Mouse (Mus musculus): ENCODE data around the gene Nfil3. TPM values are rescaled to one million over a fixed set of nuclear protein-coding genes. Genes with fewer than 3 reads are reported as not detected.

Gene Nfil3
- total and polyA plus RNA-seq, 3 experiments: 23.5 to 34.6 (median 30.0) TPM

- in situ Hi-C loops (cut with MboI; ENCODE audit: low pct_ligation_motif_present, low pct_unique_long_range_greater_than_20kb, low sequenced_read_pairs) (no loop called here), dilution Hi-C loops (cut with MboI; ENCODE audit: extremely low pct_ligation_motif_present, extremely low pct_unique_long_range_greater_than_20kb, low sequenced_read_pairs) (no loop called here)
- TF ChIP-seq MAZ (IDR thresholded peaks at IDR 0.05; ENCODE audit: low read depth, low read length): no peak
- no peak for TF ChIP-seq SMC3 (IDR thresholded peaks at IDR 0.05; ENCODE audit: low read depth, low read length)
- no peak for TF ChIP-seq USF1 (IDR thresholded peaks at IDR 0.05; ENCODE audit: low read depth, low read length)
- no peak for TF ChIP-seq UBTF (IDR thresholded peaks at IDR 0.05; ENCODE audit: low read depth, low read length)
- no peak for TF ChIP-seq ZC3H11A (IDR thresholded peaks at IDR 0.05; ENCODE audit: low read depth, low read length)
- TF ChIP-seq ZNF384 (IDR thresholded peaks at IDR 0.05; ENCODE audit: low read depth, low read length): no peak
- no peak for TF ChIP-seq NRF1 (IDR thresholded peaks at IDR 0.05; ENCODE audit: low read depth, low read length)
- no peak for TF ChIP-seq TBP (conservative IDR thresholded peaks at IDR 0.05; ENCODE audit: low read depth, low read length)
- TF ChIP-seq USF2 (conservative IDR thresholded peaks at IDR 0.05; ENCODE audit: low read depth, low read length): no peak
- TF ChIP-seq SIN3A (IDR thresholded peaks at IDR 0.05; ENCODE audit: low read length): no peak
- no peak for TF ChIP-seq ELF1 (IDR thresholded peaks at IDR 0.05; ENCODE audit: low read depth, low read length)
- TF ChIP-seq POLR2A (IDR thresholded peaks at IDR 0.05; ENCODE audit: low read depth, low read length): no peak
- TF ChIP-seq MXI1 (IDR thresholded peaks at IDR 0.05; ENCODE audit: low read depth, low read length): no peak
These were observed 18.0 kb downstream of the Nfil3 start for GRCm38 (mm10) chr13:52962922-52963321.

GRCm38 (mm10) chr13:52962361-52962760 is 18.5 kb downstream of the Nfil3 start:
- Histone ChIP-seq H3K9ac (ENCODE audit: insufficient read depth, low read depth) (no peak overlapping the region), H3K27ac (ENCODE audit: insufficient read depth, low read depth) (no peak overlapping the region), H3K4me3 (replicated peaks in 1 of 3; ENCODE audit: low read depth in 2 of 3, low read length in 2 of 3, poor library complexity in 1 of 3) (no peak overlapping the region), H3K27me3 (replicated peaks) (no peaks in the 10 kb centered on the region), H3K79me2 (replicated peaks; ENCODE audit: control insufficient read depth, extremely low read depth, insufficient read depth, poor library complexity, severe bottlenecking) (peaks cover 1% of the 10 kb centered on the region; the same call in 1 of the 2 replicates), H3K4me2 (ENCODE audit: insufficient read depth, low read depth, poor library complexity, severe bottlenecking) (no peak overlapping the region), H3K4me1 (ENCODE audit: control insufficient read depth in 1 of 2, insufficient read depth in 2 of 2) (peaks cover 2 to 27% of the 10 kb centered on the region in 2 experiments; a peak in 2 of 4 replicates), H3K9me3 (replicated peaks; ENCODE audit: low read length) (no peaks in the 10 kb centered on the region), H3K36me3 (replicated peaks in 1 of 2; ENCODE audit: control insufficient read depth in 1 of 2, insufficient read depth in 1 of 2, low read length in 1 of 2) (peaks cover 17 to 34% of the 10 kb centered on the region in 2 experiments)
- dilution Hi-C loops (cut with MboI; ENCODE audit: extremely low pct_ligation_motif_present, extremely low pct_unique_long_range_greater_than_20kb, low sequenced_read_pairs) (no loop called here), in situ Hi-C loops (cut with MboI; ENCODE audit: low pct_ligation_motif_present, low pct_unique_long_range_greater_than_20kb, low sequenced_read_pairs) (no loop called here)
- TF ChIP-seq ETS1 (conservative IDR thresholded peaks at IDR 0.05; ENCODE audit: low read depth, low read length) (no peak), PAX5 (IDR thresholded peaks at IDR 0.05; ENCODE audit: low read length) (no peak), UBTF (IDR thresholded peaks at IDR 0.05; ENCODE audit: low read depth, low read length) (no peak), MAX (IDR thresholded peaks at IDR 0.05; ENCODE audit: low read length) (no peak), CHD2 (IDR thresholded peaks at IDR 0.05; ENCODE audit: low read length) (no peak), RAD21 (IDR thresholded peaks at IDR 0.05; ENCODE audit: low read depth, low read length) (no peak), RCOR1 (conservative IDR thresholded peaks at IDR 0.05; ENCODE audit: low read depth, low read length) (no peak), MAFK (IDR thresholded peaks at IDR 0.05; ENCODE audit: insufficient replicate concordance, low read length) (0 out of 2 replicates have a peak, but pooled peaks have one; percentile 10), KAT2A (IDR thresholded peaks at IDR 0.05; ENCODE audit: insufficient replicate concordance, low read length) (no peak), IRF4 (IDR thresholded peaks at IDR 0.05; ENCODE audit: low read depth, low read length) (0 out of 2 replicates have a peak, but pooled peaks have one; percentile 23), CHD1 (IDR thresholded peaks at IDR 0.05; ENCODE audit: low read depth, low read length) (no peak), HCFC1 (IDR thresholded peaks at IDR 0.05; ENCODE audit: low read depth, low read length) (no peak), ZKSCAN1 (IDR thresholded peaks at IDR 0.05; ENCODE audit: borderline replicate concordance, low read depth, low read length) (no peak), POLR2A (IDR thresholded peaks at IDR 0.05; ENCODE audit: low read depth, low read length) (no peak), NELFE (IDR thresholded peaks at IDR 0.05; ENCODE audit: low read depth, low read length) (no peak), BHLHE40 (IDR thresholded peaks at IDR 0.05; ENCODE audit: low read depth, low read length) (peak; percentile 42; the same call in 1 of the 2 replicates), ZNF384 (IDR thresholded peaks at IDR 0.05; ENCODE audit: low read depth, low read length) (no peak), EP300 (IDR thresholded peaks at IDR 0.05; ENCODE audit: low read length) (no peak)
- DNase-seq (ENCODE audit: extremely low read depth): no peak

More at GRCm38 (mm10) chr13:52962922-52963321, 18.0 kb downstream of the Nfil3 start:
- Histone ChIP-seq H3K79me2 (replicated peaks; ENCODE audit: control insufficient read depth, extremely low read depth, insufficient read depth, poor library complexity, severe bottlenecking) (peaks cover 3% of the 10 kb centered on the region; the same call in 1 of the 2 replicates), H3K36me3 (replicated peaks in 1 of 2; ENCODE audit: control insufficient read depth in 1 of 2, insufficient read depth in 1 of 2, low read length in 1 of 2) (peaks cover 22 to 40% of the 10 kb centered on the region in 2 experiments), H3K27ac (ENCODE audit: insufficient read depth, low read depth) (no peak overlapping the region), H3K4me3 (replicated peaks in 1 of 3; ENCODE audit: low read depth in 2 of 3, low read length in 2 of 3, poor library complexity in 1 of 3) (no peak overlapping the region), H3K4me1 (ENCODE audit: control insufficient read depth in 1 of 2, insufficient read depth in 2 of 2) (peaks cover 2 to 27% of the 10 kb centered on the region in 2 experiments; a peak in 2 of 4 replicates), H3K27me3 (replicated peaks) (no peaks in the 10 kb centered on the region), H3K4me2 (ENCODE audit: insufficient read depth, low read depth, poor library complexity, severe bottlenecking) (no peak overlapping the region), H3K9ac (ENCODE audit: insufficient read depth, low read depth) (no peak overlapping the region), H3K9me3 (replicated peaks; ENCODE audit: low read length) (no peaks in the 10 kb centered on the region)
- DNase-seq (ENCODE audit: extremely low read depth): no peak
